Mouse (Mus musculus) CH12.LX (cell line): Measurements from ENCODE around the gene Atp10a. TPM values are rescaled to one million over a fixed set of nuclear protein-coding genes. Genes with fewer than 3 reads are reported as not detected.

ENCODE experiments used
- DNase-seq: peaks from one replicate; pipeline ENCODE4 v3.0.0-alpha.2; 2013; ENCODE audit errors: extremely low read depth
- H3K27ac ChIP-seq: 2 replicates; pipeline ENCODE4 v1.5.1; 2012; ENCODE audit warnings: low read depth, mild to moderate bottlenecking, control low read depth, moderate library complexity; ENCODE audit not compliant: insufficient read depth
- H3K27me3 ChIP-seq: replicated peaks from 2 replicates; pipeline ENCODE3; 2012; ENCODE audit warnings: inconsistent platforms
- H3K36me3 ChIP-seq, 2 experiments: replicated peaks in 1 of 2; 2 replicates each; pipeline versions ENCODE3 to v1.6.1; 2012; ENCODE audit warnings: inconsistent platforms in 1 of 2, low read length in 1 of 2, mild to moderate bottlenecking in 1 of 2, mixed read lengths in 1 of 2, moderate library complexity in 1 of 2; ENCODE audit not compliant: control insufficient read depth in 1 of 2, insufficient read depth in 1 of 2
- H3K4me1 ChIP-seq, 2 experiments: 2 replicates each; pipeline ENCODE4 v1.6.1; 2012; ENCODE audit warnings: inconsistent platforms in 1 of 2, moderate library complexity in 1 of 2; ENCODE audit not compliant: insufficient read depth in 2 of 2, control insufficient read depth in 1 of 2
- H3K4me2 ChIP-seq: 2 replicates; pipeline ENCODE4 v1.6.1; 2012; ENCODE audit warnings: low read depth, mild to moderate bottlenecking, control low read depth; ENCODE audit not compliant: poor library complexity, insufficient read depth, severe bottlenecking
- H3K4me3 ChIP-seq, 3 experiments: fragments of 150-350 bp in 1 of 3; sonication (generic) in 1 of 3; replicated peaks in 1 of 3; 2 replicates each; pipeline versions ENCODE3 to v1.5.1; 2011 to 2012; ENCODE audit warnings: low read depth in 2 of 3, low read length in 2 of 3, mild to moderate bottlenecking in 2 of 3, moderate library complexity in 2 of 3, control low read depth in 1 of 3, improper control_type of control experiment in 1 of 3, inconsistent platforms in 1 of 3, mixed read lengths in 1 of 3; ENCODE audit not compliant: poor library complexity in 1 of 3
- H3K79me2 ChIP-seq: replicated peaks from 2 replicates; pipeline ENCODE4 v1.6.1; 2012; ENCODE audit warnings: mild to moderate bottlenecking, moderate library complexity; ENCODE audit not compliant: control insufficient read depth, poor library complexity, insufficient read depth, severe bottlenecking; ENCODE audit errors: extremely low read depth
- H3K9ac ChIP-seq: 2 replicates; pipeline ENCODE4 v1.6.1; 2012; ENCODE audit warnings: low read depth, mild to moderate bottlenecking, control low read depth, moderate library complexity; ENCODE audit not compliant: insufficient read depth
- H3K9me3 ChIP-seq: replicated peaks from 2 replicates; pipeline ENCODE3; 2012; ENCODE audit warnings: low read length, inconsistent platforms, mixed read lengths
- BHLHE40 ChIP-seq: IDR thresholded peaks from 2 replicates; pipeline ENCODE4 v1.6.1; 2011; ENCODE audit warnings: mild to moderate bottlenecking, low read depth, low read length, improper control_type of control experiment
- CHD1 ChIP-seq: IDR thresholded peaks from 2 replicates; pipeline ENCODE4 v1.6.1; 2012; ENCODE audit warnings: low read depth, low read length, improper control_type of control experiment, inconsistent platforms
- HCFC1 ChIP-seq: IDR thresholded peaks from 2 replicates; pipeline ENCODE4 v1.6.1; 2012; ENCODE audit warnings: low read depth, mild to moderate bottlenecking, inconsistent platforms, low read length, improper control_type of control experiment
- MAZ ChIP-seq: IDR thresholded peaks from 2 replicates; pipeline ENCODE4 v1.6.1; 2012; ENCODE audit warnings: low read depth, mild to moderate bottlenecking, inconsistent platforms, low read length, improper control_type of control experiment, moderate library complexity
- NELFE ChIP-seq: IDR thresholded peaks from 2 replicates; pipeline ENCODE4 v1.6.1; 2011; ENCODE audit warnings: low read depth, low read length, improper control_type of control experiment
- RCOR1 ChIP-seq: conservative IDR thresholded peaks from 2 replicates; pipeline ENCODE4 v1.6.1; 2012; ENCODE audit warnings: low read depth, mild to moderate bottlenecking, inconsistent platforms, low read length, improper control_type of control experiment
- SIN3A ChIP-seq: IDR thresholded peaks from 2 replicates; pipeline ENCODE4 v1.6.1; 2012; ENCODE audit warnings: low read length, improper control_type of control experiment, inconsistent platforms
- SMC3 ChIP-seq: IDR thresholded peaks from 2 replicates; pipeline ENCODE4 v1.6.1; 2011; ENCODE audit warnings: low read depth, low read length, improper control_type of control experiment
- USF2 ChIP-seq: conservative IDR thresholded peaks from 2 replicates; pipeline ENCODE4 v1.6.1; 2011; ENCODE audit warnings: low read depth, low read length, improper control_type of control experiment
- ZC3H11A ChIP-seq: IDR thresholded peaks from 2 replicates; pipeline ENCODE4 v1.6.1; 2012; ENCODE audit warnings: low read depth, mild to moderate bottlenecking, inconsistent platforms, low read length, improper control_type of control experiment
- ZNF384 ChIP-seq: IDR thresholded peaks from 2 replicates; pipeline ENCODE4 v1.6.1; 2012; ENCODE audit warnings: low read depth, low read length, improper control_type of control experiment, inconsistent platforms
- dilution Hi-C: fragments of 300-500 bp; cut with MboI; formaldehyde crosslinking; loops from 2 replicates; pipeline ENCODE4 v1.14.3; 2020; ENCODE audit warnings: low sequenced_read_pairs; ENCODE audit not compliant: extremely low pct_unique_long_range_greater_than_20kb, extremely low pct_ligation_motif_present
- in situ Hi-C: fragments of 300-500 bp; cut with MboI; formaldehyde crosslinking; loops from 3 replicates; pipeline ENCODE4 v1.14.3; 2019; ENCODE audit warnings: low sequenced_read_pairs, low pct_ligation_motif_present, low pct_unique_long_range_greater_than_20kb, mixed read lengths
- polyA plus RNA-seq: library from polyadenylated mRNA; unstranded; fragments of >175 nt; gene quantifications from 2 replicates; pipeline ENCODE4 v1.2.1, GENCODE M21; 2012; ENCODE audit warnings: low read depth; ENCODE audit not compliant: insufficient read length
- total RNA-seq, 2 experiments: library from RNA; depleted of rRNA; stranded (reverse); fragments of 300-350 nt in 1 of 2; fragments of >200 nt in 1 of 2; gene quantifications; 2 replicates each; pipeline ENCODE4 v1.2.3; 2012 to 2014

The Atp10a gene
- total and polyA plus RNA-seq, 3 experiments = not detected

DNA sequence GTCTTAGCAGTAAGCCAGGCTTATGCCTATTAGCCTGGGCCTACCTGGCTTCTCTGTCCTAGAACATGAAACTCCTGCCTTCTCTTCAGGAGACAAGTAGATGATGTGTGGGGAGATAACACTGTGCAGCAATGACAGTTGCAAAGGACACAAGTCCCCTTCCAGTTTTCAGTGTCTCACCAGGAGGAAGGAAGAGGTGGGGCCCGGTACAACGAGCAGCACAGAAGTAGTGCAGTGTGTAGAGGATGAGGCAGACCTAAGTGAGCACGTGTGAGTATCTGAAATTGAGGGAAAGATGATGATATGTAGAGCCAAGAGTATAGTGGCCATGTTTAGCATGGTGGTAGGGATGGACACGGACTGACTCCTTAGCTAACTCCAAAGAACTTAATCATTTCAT lies 86.0 kb downstream of the Atp10a start:
- H3K36me3 ChIP-seq = no peaks in the 10 kb centered on the region
- TF ChIP-seq ZC3H11A (no peak), HCFC1 (no peak), BHLHE40 (no peak), RCOR1 (no peak), CHD1 (no peak)
- H3K4me2 ChIP-seq = no peak overlapping the region
- no peaks in the 10 kb centered on the region for H3K79me2 ChIP-seq
- in situ Hi-C loops (no loop called here), dilution Hi-C loops (no loop called here)
- H3K4me3 ChIP-seq = no peak overlapping the region
- no peaks in the 10 kb centered on the region for H3K27me3 ChIP-seq
- no peaks in the 10 kb centered on the region for H3K4me1 ChIP-seq
- H3K27ac ChIP-seq = no peak overlapping the region
- no peak for DNase-seq
- H3K9ac ChIP-seq = no peak overlapping the region
- H3K9me3 ChIP-seq = peaks cover 70% of the 10 kb centered on the region

DNA sequence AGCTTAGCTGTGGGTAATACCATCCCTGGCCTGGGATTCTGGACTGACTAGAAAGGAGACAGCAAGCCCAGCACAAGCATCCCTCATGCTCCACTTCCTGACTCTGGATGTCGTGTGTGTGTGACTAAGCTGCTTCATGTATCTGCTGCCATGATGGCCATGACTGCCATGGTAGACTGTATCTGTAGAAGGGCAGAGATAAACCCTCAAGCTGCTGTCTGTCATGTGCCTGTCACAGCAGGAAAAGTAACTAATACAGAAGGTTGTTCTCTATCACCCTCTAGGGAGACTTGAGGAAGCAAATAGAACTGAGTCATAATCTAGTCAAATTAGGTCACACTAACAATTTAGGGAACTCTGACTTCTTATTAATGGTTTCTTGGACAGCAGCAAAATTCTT lies 86.7 kb downstream of the Atp10a start:
- in situ Hi-C loops (no loop called here), dilution Hi-C loops (no loop called here)
- H3K36me3 ChIP-seq = no peaks in the 10 kb centered on the region
- no peak overlapping the region for H3K4me3 ChIP-seq
- no peaks in the 10 kb centered on the region for H3K4me1 ChIP-seq
- no peak overlapping the region for H3K4me2 ChIP-seq
- no peaks in the 10 kb centered on the region for H3K79me2 ChIP-seq
- H3K9me3 ChIP-seq = peaks cover 71% of the 10 kb centered on the region
- H3K27me3 ChIP-seq = no peaks in the 10 kb centered on the region
- no peak for DNase-seq
- H3K27ac ChIP-seq = no peak overlapping the region
- H3K9ac ChIP-seq = no peak overlapping the region
- TF ChIP-seq USF2 = no peak
- no peak for TF ChIP-seq SIN3A
- no peak for TF ChIP-seq MAZ
- no peak for TF ChIP-seq CHD1
- TF ChIP-seq SMC3 = no peak
- no peak for TF ChIP-seq NELFE

- H3K27ac ChIP-seq = no peak overlapping the region
- DNase-seq = no peak
- no peaks in the 10 kb centered on the region for H3K79me2 ChIP-seq
- peaks cover 68% of the 10 kb centered on the region for H3K9me3 ChIP-seq
- no peak for TF ChIP-seq SMC3
- no peak for TF ChIP-seq SIN3A
- TF ChIP-seq ZNF384 = no peak
- no peak for TF ChIP-seq ZC3H11A
- H3K4me2 ChIP-seq = no peak overlapping the region
- H3K9ac ChIP-seq = no peak overlapping the region
- no peaks in the 10 kb centered on the region for H3K27me3 ChIP-seq
- H3K36me3 ChIP-seq = no peaks in the 10 kb centered on the region
- dilution Hi-C loops (no loop called here), in situ Hi-C loops (no loop called here)
- H3K4me1 ChIP-seq = no peaks in the 10 kb centered on the region
- H3K4me3 ChIP-seq = no peak overlapping the region
Measured at GRCm38 (mm10) chr7:58743362-58744320, 87.7 kb downstream of the Atp10a start.
